In the genomic region with DNA sequence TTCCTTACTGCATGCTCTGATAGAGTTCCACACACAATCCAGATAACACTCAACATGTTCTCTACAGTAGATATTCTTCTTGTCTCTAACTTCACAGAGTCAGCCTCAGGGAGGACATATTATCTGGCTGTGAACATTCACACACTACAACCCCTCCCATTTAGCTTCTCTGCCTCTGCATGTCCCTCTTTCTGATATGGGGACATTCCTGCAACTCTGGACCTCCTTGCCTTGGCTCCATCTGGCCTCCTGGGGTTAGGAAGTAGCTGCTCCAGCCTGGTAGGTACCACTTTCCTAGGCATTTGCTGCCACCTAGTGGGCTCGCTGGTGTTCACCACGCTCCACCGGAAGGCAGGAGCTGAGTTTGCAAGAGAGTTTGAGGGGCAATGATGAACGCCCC, we compare ENCODE assay signal across 8 mouse cellular contexts. TPM values are rescaled to one million over a fixed set of nuclear protein-coding genes. Genes with fewer than 3 reads are reported as not detected.
DNase-seq lines count a peak whose midpoint lies in the region; ATAC-seq and TF ChIP-seq lines count a peak whose summit lies in the region.

No protein-coding gene starts in this region.

- no peaks in the 10 kb centered on the region for H3K4me1 ChIP-seq in embryonic facial prominence, embryonic 11.5 days (ENCODE audit: control insufficient read depth, insufficient read depth, low read length)
- H3K4me1 ChIP-seq in kidney, adult 2 months (ENCODE audit: control insufficient read depth, insufficient read depth, low read length) = no peaks in the 10 kb centered on the region
- H3K4me1 ChIP-seq in liver, adult 2 months (ENCODE audit: control insufficient read depth, insufficient read depth, low read length) = no peaks in the 10 kb centered on the region
- H3K4me1 ChIP-seq in stomach, embryonic 16.5 days (ENCODE audit: control insufficient read depth, insufficient read depth, low read length) = no peaks in the 10 kb centered on the region

- H3K4me3 ChIP-seq in embryonic facial prominence, embryonic 11.5 days (ENCODE audit: low read depth, low read length) = no peak overlapping the region
- no peak overlapping the region for H3K4me3 ChIP-seq in kidney, adult 2 months (ENCODE audit: insufficient read depth, low read depth, low read length)
- H3K4me3 ChIP-seq in liver, adult 2 months (ENCODE audit: insufficient read depth, low read depth, low read length) = no peak overlapping the region
- no peak overlapping the region for H3K4me3 ChIP-seq in stomach, embryonic 16.5 days (replicated peaks; ENCODE audit: low read length)

- DNase-seq in A20 (ENCODE audit: low read depth, low spot score) = peak; percentile 81
- DNase-seq in adrenal gland, postnatal 14 days = peak; percentile 89
- peak; percentile 90 for DNase-seq in embryonic facial prominence, embryonic 11.5 days (ENCODE audit: low spot score)
- peak; percentile 77 for DNase-seq in heart, adult 8-10 months (ENCODE audit: low spot score)
- peak; percentile 78 for DNase-seq in kidney, adult 2 months
- DNase-seq in liver, adult 2 months (ENCODE audit: extremely low read depth, low read depth, low spot score) = peak; percentile 58
- peak; percentile 41 to 67 for DNase-seq in natural killer cell, adult 2 months (ENCODE audit: low spot score in 2 of 2)

- peak; percentile 99 for TF ChIP-seq CTCF in kidney, adult 2 months (conservative IDR thresholded peaks at IDR 0.05; ENCODE audit: insufficient read depth, insufficient read length, low read depth, low read length)
- TF ChIP-seq CTCF in liver, adult 2 months (IDR thresholded peaks at IDR 0.05; ENCODE audit: low read depth, low read length) = peak; percentile 99

- H3K36me3 ChIP-seq in embryonic facial prominence, embryonic 11.5 days (replicated peaks; ENCODE audit: control insufficient read depth, insufficient read depth, low read depth, low read length) = peaks cover under 1% of the 10 kb centered on the region
- no peaks in the 10 kb centered on the region; the same call in 1 of the 2 replicates for H3K36me3 ChIP-seq in kidney, adult 2 months (ENCODE audit: control insufficient read depth, insufficient read depth, low read length)
- H3K36me3 ChIP-seq in liver, adult 2 months (ENCODE audit: control insufficient read depth, insufficient read depth, low read length) = no peaks in the 10 kb centered on the region
- no peaks in the 10 kb centered on the region for H3K36me3 ChIP-seq in stomach, embryonic 16.5 days (ENCODE audit: control insufficient read depth, insufficient read depth, low read length)

- no peaks in the 10 kb centered on the region for H3K9me3 ChIP-seq in embryonic facial prominence, embryonic 11.5 days (replicated peaks; ENCODE audit: control insufficient read depth, low read length)
- H3K9me3 ChIP-seq in stomach, embryonic 16.5 days (replicated peaks; ENCODE audit: control insufficient read depth, low read length) = 0 out of 2 replicates have a peak, but pooled peaks cover 3% of the 10 kb centered on the region

- no peaks in the 10 kb centered on the region for H3K27me3 ChIP-seq in embryonic facial prominence, embryonic 11.5 days (ENCODE audit: control insufficient read depth, insufficient read depth, low read length)
- H3K27me3 ChIP-seq in kidney, adult 2 months (replicated peaks; ENCODE audit: control insufficient read depth, insufficient read depth, low read length) = no peaks in the 10 kb centered on the region
- no peaks in the 10 kb centered on the region for H3K27me3 ChIP-seq in liver, adult 2 months (ENCODE audit: control insufficient read depth, insufficient read depth, low read length)
- no peaks in the 10 kb centered on the region for H3K27me3 ChIP-seq in stomach, embryonic 16.5 days (ENCODE audit: control insufficient read depth, insufficient read depth, low read length)

- H3K4me2 ChIP-seq in embryonic facial prominence, embryonic 11.5 days (ENCODE audit: low read depth, low read length) = no peak overlapping the region
- no peak overlapping the region for H3K4me2 ChIP-seq in stomach, embryonic 16.5 days (ENCODE audit: low read depth, low read length)

- no peak overlapping the region for H3K27ac ChIP-seq in embryonic facial prominence, embryonic 11.5 days (replicated peaks; ENCODE audit: low read depth, low read length)
- H3K27ac ChIP-seq in kidney, adult 2 months (ENCODE audit: insufficient read depth, low read depth, low read length) = no peak overlapping the region
- H3K27ac ChIP-seq in liver, adult 2 months (replicated peaks; ENCODE audit: insufficient read depth, low read depth, low read length) = no peak overlapping the region
- H3K27ac ChIP-seq in stomach, embryonic 16.5 days (ENCODE audit: low read length) = no peak overlapping the region

- H3K9ac ChIP-seq in embryonic facial prominence, embryonic 11.5 days (replicated peaks; ENCODE audit: low read length) = no peak overlapping the region
- no peak overlapping the region for H3K9ac ChIP-seq in liver, adult 2 months (ENCODE audit: low read depth, low read length)
- H3K9ac ChIP-seq in stomach, embryonic 16.5 days (ENCODE audit: low read length) = no peak overlapping the region

- peak; percentile 49; the same call in 1 of the 2 replicates for ATAC-seq in embryonic facial prominence, embryonic 11.5 days (replicated peaks; ENCODE audit: insufficient number of reproducible peaks, low FRiP score, low TSS enrichment, low read depth)
- peak; percentile 89 for ATAC-seq in stomach, embryonic 16.5 days (ENCODE audit: insufficient read depth, low FRiP score)

- TF ChIP-seq POLR2A in kidney, adult 2 months (IDR thresholded peaks at IDR 0.05; ENCODE audit: low read depth, low read length) = no peak
- no peak for TF ChIP-seq POLR2A in liver, adult 2 months (IDR thresholded peaks at IDR 0.05; ENCODE audit: extremely low read depth, insufficient read depth, low read length)

- no peaks in the 10 kb centered on the region for H3K79me2 ChIP-seq in liver, adult 2 months (ENCODE audit: control insufficient read depth, insufficient read depth, low read length)

- WGBS in embryonic facial prominence, embryonic 11.5 days = 5% methylated on average over 4 of the region's 4 CpGs
- 0% methylated on average over 4 of the region's 4 CpGs for WGBS in kidney, adult 2 months
- 2% methylated on average over 4 of the region's 4 CpGs for WGBS in liver, adult 2 months
- under 1% methylated on average over 4 of the region's 4 CpGs for WGBS in stomach, embryonic 16.5 days

RNA-seq across cellular contexts. Expression of gene Ywhah, which starts 14.5 kb away (rescaled TPM):
- total RNA-seq in adrenal gland, postnatal 14 days (2021) = 162 and 166 TPM in 2 replicates
- 479 and 494 TPM in 2 replicates for polyA plus RNA-seq in embryonic facial prominence, embryonic 11.5 days (2014; fragmentation: Nextera tagmentation; extraction: Ambion mirVana)
- 10 to 100 TPM; 73.8 to 88.7 (median 82.1) TPM for total RNA-seq in heart, adult 8-10 months (2022)
- polyA plus RNA-seq in kidney, adult 2 months (2012; rRNA removed) = 71.8 and 90.6 TPM in 2 replicates
- 23.4 and 26.7 TPM in 2 replicates for total RNA-seq in liver, adult 2 months (2014; rRNA removed)
- polyA plus RNA-seq in liver, adult 2 months (2012; rRNA removed) = 29.5 and 31.2 TPM in 2 replicates
- polyA plus RNA-seq in stomach, embryonic 16.5 days (2015; fragmentation: Nextera tagmentation; extraction: Ambion mirVana) = 405 and 418 TPM in 2 replicates
